Mouse (Mus musculus) forebrain, embryonic 15.5 days (tissue): Measurements from ENCODE around the gene Rtl4. TPM values are rescaled to one million over a fixed set of nuclear protein-coding genes. Genes with fewer than 3 reads are reported as not detected.

ENCODE experiments used
- ATAC-seq: fragments of 200-750 bp; cut with Nextera tagmentation; replicated peaks from 2 replicates; pipeline ENCODE4 v1.8.0; 2017; ENCODE audit warnings: mild to moderate bottlenecking, moderate TSS enrichment, moderate library complexity
- H3K27ac ChIP-seq: fragments of 300-500 bp; sonication (generic); replicated peaks from 2 replicates; pipeline ENCODE4 v1.5.1; 2015; ENCODE audit warnings: mild to moderate bottlenecking, inconsistent platforms
- H3K27me3 ChIP-seq: fragments of 300-500 bp; sonication (generic); 2 replicates; pipeline ENCODE4 v1.6.1; 2015; ENCODE audit warnings: inconsistent platforms
- H3K36me3 ChIP-seq: fragments of 300-500 bp; sonication (generic); 2 replicates; pipeline ENCODE4 v1.6.1; 2015; ENCODE audit warnings: mild to moderate bottlenecking, inconsistent platforms
- H3K4me1 ChIP-seq: fragments of 300-500 bp; sonication (generic); 2 replicates; pipeline ENCODE4 v1.6.1; 2015; ENCODE audit warnings: inconsistent platforms
- H3K4me2 ChIP-seq: fragments of 300-500 bp; sonication (generic); replicated peaks from 2 replicates; pipeline ENCODE4 v1.6.1; 2015; ENCODE audit warnings: mild to moderate bottlenecking, inconsistent platforms
- H3K4me3 ChIP-seq: fragments of 300-500 bp; sonication (generic); 2 replicates; pipeline ENCODE4 v1.5.1; 2015; ENCODE audit warnings: mild to moderate bottlenecking, inconsistent platforms
- H3K9ac ChIP-seq: fragments of 300-500 bp; sonication (generic); replicated peaks from 2 replicates; pipeline ENCODE4 v1.6.1; 2015; ENCODE audit warnings: mild to moderate bottlenecking, inconsistent platforms
- H3K9me3 ChIP-seq: fragments of 300-500 bp; sonication (generic); 2 replicates; pipeline ENCODE4 v1.6.1; 2016; ENCODE audit warnings: inconsistent platforms
- WGBS: fragments of 180-500 bp; shearing (Covaris S2); methylation state at CpG from one replicate; pipeline ENCODE4 v1.1.7; 2015; ENCODE audit warnings: mixed read lengths; 5-methylcytosine and 5-hydroxymethylcytosine counted together
- microRNA counts: library from miRNA; unstranded; fragments of <30 nt; microRNA quantifications from one replicate; lab custom pipeline; 2016
- microRNA-seq: library from miRNA; unstranded; fragments of <30 nt; microRNA quantifications from one replicate; pipeline ENCODE4, GENCODE M21; 2016
- polyA plus RNA-seq: library from polyadenylated mRNA; unstranded; fragments of >200 nt; fragmentation: Nextera tagmentation; extraction: Ambion mirVana; gene quantifications from 2 replicates; pipeline ENCODE4 v1.2.1, GENCODE M21; 2015

The Rtl4 gene
- polyA plus RNA-seq, 1 experiment from 2014 or later, result 0.67 TPM

DNA sequence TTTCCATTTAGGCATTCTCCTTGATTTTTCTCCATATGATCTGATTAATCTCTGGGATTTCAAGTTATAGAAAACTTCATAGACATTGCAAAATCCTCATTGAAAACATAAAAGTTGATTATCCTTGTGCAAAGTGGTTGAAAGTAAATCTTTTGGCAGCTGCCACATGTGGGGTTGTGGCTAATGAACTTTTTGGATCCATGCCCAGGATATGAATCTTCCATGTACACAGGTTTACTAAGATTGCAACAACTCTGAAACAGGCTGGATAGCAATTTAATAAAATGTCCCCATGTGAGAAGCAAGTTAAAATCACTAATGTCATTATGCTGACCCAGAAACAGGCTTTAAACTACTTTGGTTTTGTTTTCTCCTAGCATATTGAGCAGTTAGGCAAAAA lies 401.1 kb downstream of the Rtl4 start:
- Histone ChIP-seq H3K9ac (no peak overlapping the region), H3K27me3 (no peaks in the 10 kb centered on the region), H3K4me3 (no peak overlapping the region), H3K4me2 (no peak overlapping the region), H3K36me3 (no peaks in the 10 kb centered on the region), H3K4me1 (no peaks in the 10 kb centered on the region), H3K9me3 (no peaks in the 10 kb centered on the region), H3K27ac (no peak overlapping the region)
- no peak for ATAC-seq

GRCm38 (mm10) chrX:145090360-145090759 lies 401.7 kb downstream of the Rtl4 start:
- Histone ChIP-seq H3K27me3 (no peaks in the 10 kb centered on the region), H3K9ac (no peak overlapping the region), H3K4me2 (no peak overlapping the region), H3K27ac (no peak overlapping the region), H3K9me3 (no peaks in the 10 kb centered on the region), H3K36me3 (no peaks in the 10 kb centered on the region), H3K4me3 (no peak overlapping the region), H3K4me1 (no peaks in the 10 kb centered on the region)
- 80% methylated on average over 3 of the region's 3 CpGs for WGBS
- ATAC-seq, result no peak

GRCm38 (mm10) chrX:145090964-145091363 lies 402.3 kb downstream of the Rtl4 start:
- 86% methylated on average over 2 of the region's 2 CpGs for WGBS

More at GRCm38 (mm10) chrX:145090964-145091363, 402.3 kb downstream of the Rtl4 start:
- Histone ChIP-seq H3K27me3 (no peaks in the 10 kb centered on the region), H3K9ac (no peak overlapping the region), H3K27ac (no peak overlapping the region), H3K4me1 (no peaks in the 10 kb centered on the region), H3K9me3 (no peaks in the 10 kb centered on the region), H3K4me3 (no peak overlapping the region), H3K4me2 (no peak overlapping the region), H3K36me3 (no peaks in the 10 kb centered on the region)
- no peak for ATAC-seq

MicroRNA genes within 50 kb of the gene (microRNA counts, 519-probe panel; counts per million panel counts)
- microRNA mmu-miR-3472 (lab: Ali Mortazavi, UCI), result 1,857 counts per million, percentile 18 among the panel's probes with 10 or more counts

Small RNA genes within 50 kb of the gene (microRNA-seq; reads per million reads assigned to microRNA genes)
- gene Mir3472, result not detected

Other genes with a start within 250 kb of the Rtl4 start
- gene Trpc5os, start 232.3 kb upstream of the Rtl4 start, polyA plus RNA-seq, result 0.05 TPM in 1 of 2 replicates, not detected in the other
- 0.91 and 1.0 TPM in 2 replicates for gene Trpc5, start 727 bp upstream of the Rtl4 start, polyA plus RNA-seq